Mouse (Mus musculus): ENCODE data around the gene Harbi1. TPM values are rescaled to one million over a fixed set of nuclear protein-coding genes. Genes with fewer than 3 reads are reported as not detected.

The Harbi1 gene
- total RNA-seq (2021), result 1 to 10 TPM; 8.3 to 9.7 TPM

DNA sequence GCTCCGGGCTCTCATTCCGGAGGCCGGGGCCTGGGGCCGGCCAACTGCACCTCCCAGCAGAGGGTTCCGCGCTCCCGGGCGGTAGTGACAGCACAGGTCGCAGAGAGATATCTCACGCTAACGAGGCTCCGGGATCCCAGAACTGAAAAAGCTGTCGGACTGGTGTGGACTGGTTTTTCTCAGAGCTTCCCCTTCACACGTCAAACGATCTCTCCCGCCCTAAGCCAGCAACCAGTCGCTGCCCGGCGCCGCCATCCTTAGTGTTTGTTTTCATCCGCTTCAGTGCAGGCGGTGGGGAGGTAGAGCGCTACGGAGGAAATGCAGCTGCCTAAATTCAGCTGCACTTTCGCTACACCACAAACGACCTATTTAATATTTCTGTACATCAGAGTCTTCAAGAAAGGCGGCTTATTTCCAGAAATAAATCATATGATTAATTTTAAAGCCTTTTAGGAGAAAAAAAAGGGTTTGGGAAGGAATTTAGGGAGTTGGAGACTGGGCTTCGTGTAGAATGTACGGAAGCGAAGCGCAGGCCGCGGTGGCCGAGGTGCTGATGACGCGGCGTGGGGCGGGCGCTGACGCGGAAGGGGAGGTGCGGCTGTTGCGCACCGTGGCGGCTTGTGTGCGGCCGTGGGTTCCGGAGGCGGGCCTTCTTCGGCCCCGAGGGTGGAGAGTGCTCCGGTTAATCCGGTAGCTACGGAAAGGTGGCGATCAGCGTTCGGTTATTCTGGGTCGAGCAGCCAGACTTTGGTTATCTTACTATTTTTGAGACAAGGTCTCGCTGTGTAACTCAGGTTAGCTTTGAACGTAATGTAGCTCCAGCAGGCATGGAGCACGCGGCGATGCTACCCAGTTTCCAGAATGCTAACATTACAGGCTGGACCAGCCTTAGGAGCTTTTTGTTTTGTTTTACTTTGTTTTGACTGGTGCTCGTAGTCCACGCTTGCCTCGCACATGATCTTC lies at the start of gene Harbi1, which contains the start of gene Atg13:
Harbi1 (plus strand) TSS at position 581 of the 963 bp plus-strand sequence.
Atg13 (minus strand) TSS at position 305 of the 963 bp plus-strand sequence.
- intact Hi-C loops (cut with DNase I), result loop anchor here (2.0 kb wide), 1 partner anchor 212 kb away; no protein-coding TSS in a partner anchor
- DNase-seq (ENCODE audit: low spot score in 2 of 2), result peak; percentile 92 to 93

DNA sequence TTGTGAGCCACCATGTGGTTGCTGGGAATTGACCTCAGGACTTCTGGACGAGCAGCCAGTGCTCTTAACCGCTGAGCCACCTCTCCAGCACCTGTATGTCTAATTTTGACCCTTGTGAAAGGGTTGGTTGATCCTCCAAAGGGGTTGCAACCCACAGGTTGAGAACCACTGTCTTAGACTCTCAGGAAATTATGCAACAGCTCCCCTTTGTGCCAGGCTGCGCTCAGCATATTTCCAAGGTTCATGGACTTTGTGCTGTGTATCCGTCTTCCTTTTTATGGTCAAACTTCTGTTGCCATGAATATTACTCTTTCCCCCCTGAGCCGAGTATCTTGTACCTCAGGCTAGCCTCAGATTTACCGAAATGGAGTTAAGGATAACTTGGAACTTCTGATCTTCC lies 49.7 kb upstream of the Harbi1 start:
- intact Hi-C loops (cut with DNase I), result no loop called here
- no peak for DNase-seq (ENCODE audit: low spot score in 2 of 2)

DNA sequence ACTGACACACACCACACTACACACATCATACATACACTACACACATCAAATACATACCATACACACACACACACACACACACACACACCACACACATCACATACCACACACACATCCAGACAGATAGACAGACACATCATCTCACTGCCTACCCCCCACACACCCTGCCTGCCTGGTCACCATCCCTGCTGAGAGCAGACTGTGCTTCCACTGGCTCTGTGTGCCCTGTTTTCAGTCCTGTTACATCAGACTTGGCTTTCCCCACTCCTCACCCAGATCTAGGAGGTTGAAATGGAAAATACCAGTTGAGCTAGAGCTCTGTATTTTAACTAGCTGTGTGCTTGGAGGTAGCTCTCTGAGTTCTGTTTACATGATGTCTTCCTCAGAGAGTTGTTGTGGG lies 45.9 kb upstream of the Harbi1 start:
- peak in 1 of 2 experiments; percentile 37 for DNase-seq (ENCODE audit: low spot score in 2 of 2)
- intact Hi-C loops (cut with DNase I), result no loop called here

DNA sequence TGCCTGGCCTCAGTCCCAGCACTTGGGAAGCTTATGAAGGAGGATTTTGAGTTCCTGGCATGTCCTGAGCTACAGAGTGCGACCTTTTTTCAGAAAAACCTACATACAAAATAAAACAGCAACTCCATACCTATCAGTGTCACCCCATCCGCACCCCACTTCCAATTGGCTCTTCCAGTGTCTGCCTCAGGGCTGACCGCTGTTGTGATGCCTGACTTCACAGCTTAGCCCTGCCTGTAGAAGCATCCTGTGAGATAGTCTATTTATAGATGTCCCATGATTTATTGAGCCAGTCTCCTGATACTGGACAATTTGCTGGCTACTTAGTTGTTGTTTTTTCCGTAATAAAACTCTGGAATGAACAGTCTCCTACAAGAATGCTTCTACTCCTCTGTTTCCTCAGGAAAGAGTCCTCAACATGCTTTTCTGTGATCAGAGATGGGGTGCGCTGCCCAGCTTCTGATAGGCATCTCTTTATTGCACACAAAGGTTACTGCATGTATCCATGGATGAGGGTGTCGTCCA lies 44.2 kb upstream of the Harbi1 start:
- intact Hi-C loops (cut with DNase I), result no loop called here
- no peak for DNase-seq (ENCODE audit: low spot score in 2 of 2)

DNA sequence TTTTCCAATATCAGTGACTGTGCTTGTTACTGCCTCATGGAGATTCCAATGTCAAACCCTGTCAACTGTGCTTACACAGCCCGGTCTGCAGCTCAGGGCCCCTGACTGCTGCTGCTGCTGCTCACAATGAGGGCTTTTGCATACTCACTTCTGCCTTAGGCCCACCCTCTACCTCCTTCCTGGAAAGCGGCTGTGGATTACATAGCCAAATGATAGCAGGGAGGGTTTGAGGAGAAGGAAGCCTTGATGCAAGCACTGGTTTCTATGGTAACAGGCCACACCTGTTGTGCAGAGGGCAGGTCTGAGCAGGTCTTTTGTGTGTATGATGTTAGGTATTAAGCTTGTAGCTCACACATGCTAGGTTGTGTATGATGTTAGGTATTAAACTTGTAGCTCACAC lies 42.9 kb upstream of the Harbi1 start:
- no peak for DNase-seq (ENCODE audit: low spot score in 2 of 2)
- intact Hi-C loops (cut with DNase I), result no loop called here

DNA sequence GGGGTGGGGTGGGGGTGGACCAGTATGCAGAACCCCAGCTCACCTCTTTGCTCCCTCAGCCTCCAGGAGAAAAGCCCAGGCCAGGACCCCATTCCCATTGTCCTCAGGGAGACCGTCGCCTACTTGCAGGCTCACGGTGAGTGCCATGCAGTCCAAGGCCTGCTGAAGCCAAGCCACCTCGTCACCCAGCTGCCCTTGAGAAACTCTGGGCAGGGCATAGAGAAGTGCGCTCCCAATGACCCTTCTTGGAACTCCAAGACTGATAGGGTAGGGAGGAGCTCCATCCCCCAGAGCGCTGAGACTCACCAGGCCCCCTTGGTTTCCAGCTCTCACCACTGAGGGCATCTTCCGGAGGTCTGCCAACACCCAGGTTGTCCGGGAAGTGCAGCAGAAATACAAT lies 41.3 kb upstream of the Harbi1 start:
- intact Hi-C loops (cut with DNase I), result no loop called here
- no peak for DNase-seq (ENCODE audit: low spot score in 2 of 2)

DNA sequence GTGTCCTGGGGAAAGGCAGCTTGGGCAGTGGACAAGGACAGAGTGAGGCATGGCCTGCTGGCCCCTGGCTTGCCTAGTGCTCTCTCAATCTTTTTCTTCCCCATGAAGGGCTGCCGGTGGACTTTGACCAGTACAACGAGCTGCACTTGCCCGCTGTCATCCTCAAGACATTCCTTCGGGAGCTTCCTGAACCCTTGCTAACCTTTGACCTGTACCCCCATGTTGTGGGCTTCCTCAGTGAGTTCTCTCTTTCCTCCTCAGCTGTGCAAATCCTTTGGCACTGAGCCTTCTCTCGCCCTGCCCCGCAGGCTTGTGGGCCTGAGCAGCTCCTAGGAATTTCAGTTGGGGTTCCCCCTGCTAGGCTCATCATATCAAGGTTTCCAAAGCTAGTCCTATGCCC lies 40.6 kb upstream of the Harbi1 start:
- no peak for DNase-seq (ENCODE audit: low spot score in 2 of 2)
- intact Hi-C loops (cut with DNase I), result no loop called here

DNA sequence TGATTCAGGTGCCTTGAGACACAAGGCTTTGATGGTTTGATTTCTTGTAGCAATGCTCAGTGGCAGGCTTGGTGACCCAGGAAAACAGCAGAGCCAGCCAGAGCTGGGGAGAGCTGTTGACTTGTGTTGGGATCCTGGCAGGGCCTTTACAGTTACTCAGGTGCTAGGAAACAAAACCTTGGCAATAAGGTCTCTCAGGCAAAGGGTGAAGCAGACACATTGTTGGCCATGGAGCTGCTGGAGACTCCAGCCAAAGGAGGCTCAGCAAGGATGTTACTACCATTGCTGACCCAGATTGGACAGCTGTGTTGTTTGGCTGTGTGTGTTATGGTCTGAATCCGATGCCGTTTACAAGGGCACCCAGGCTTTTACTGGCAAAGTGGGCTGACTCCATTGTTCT lies 37.1 kb upstream of the Harbi1 start:
- intact Hi-C loops (cut with DNase I), result no loop called here
- DNase-seq (ENCODE audit: low spot score in 2 of 2), result no peak

DNA sequence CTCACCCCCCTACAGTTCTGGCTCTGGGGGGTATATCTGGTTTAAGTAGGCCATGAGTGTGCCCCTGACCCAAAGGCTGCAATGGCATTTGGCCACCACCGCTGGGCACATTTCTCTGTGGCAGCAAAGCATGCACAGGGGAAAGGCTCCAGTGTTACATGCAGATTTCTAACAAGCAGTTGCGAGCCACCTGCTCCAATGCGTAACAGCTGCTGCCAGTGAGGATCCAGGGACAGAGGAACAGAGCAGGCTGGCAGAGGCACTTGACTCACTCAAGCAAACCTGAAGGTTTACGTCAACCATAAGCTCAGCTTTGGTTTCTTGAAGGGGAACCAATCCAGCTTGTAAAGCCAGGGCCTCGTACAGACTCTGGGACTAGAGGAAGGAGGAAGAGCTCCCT lies 35.8 kb upstream of the Harbi1 start:
- intact Hi-C loops (cut with DNase I), result no loop called here
- peak; percentile 45 to 80 for DNase-seq (ENCODE audit: low spot score in 2 of 2)

DNA sequence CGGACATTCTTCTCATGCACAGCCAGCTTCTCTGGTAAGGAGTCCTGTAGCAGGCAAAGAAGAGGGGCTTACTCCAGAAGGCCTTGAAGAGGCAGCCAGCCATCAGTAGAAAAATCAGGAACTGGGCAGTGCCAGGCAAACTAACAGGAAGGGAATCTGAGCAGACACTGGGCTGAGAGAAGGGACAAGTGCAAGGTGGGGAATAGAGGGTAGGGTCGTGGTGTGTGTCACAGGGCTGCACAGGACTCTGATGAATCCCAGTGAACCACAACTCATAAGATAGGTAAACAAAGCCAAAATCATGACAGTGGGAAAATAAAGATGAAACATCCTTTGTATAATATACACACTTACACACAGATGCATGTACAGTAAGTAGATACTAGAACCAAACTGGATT lies 34.2 kb upstream of the Harbi1 start:
- intact Hi-C loops (cut with DNase I), result no loop called here
- DNase-seq (ENCODE audit: low spot score in 2 of 2), result no peak

DNA sequence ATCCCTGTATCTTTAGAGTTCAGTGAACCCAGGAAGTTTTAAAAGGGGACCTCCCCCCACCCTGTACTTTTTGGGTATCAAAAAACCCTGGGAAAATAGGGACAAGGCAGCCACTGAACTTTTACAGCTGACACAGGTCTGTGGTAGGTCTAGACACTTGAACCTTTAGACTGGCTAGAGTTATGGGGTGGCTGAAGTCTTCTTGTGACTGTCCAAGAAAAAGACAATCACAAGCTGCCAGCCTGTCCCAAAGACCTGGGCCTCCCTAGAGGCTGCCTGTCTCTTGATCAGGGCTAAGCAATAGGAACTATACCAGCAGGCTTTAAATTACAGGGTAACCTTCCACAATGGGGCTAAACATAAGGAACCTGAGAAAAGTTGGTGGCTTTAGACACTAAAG lies 33.7 kb upstream of the Harbi1 start:
- intact Hi-C loops (cut with DNase I), result no loop called here
- DNase-seq (ENCODE audit: low spot score in 2 of 2), result no peak

DNA sequence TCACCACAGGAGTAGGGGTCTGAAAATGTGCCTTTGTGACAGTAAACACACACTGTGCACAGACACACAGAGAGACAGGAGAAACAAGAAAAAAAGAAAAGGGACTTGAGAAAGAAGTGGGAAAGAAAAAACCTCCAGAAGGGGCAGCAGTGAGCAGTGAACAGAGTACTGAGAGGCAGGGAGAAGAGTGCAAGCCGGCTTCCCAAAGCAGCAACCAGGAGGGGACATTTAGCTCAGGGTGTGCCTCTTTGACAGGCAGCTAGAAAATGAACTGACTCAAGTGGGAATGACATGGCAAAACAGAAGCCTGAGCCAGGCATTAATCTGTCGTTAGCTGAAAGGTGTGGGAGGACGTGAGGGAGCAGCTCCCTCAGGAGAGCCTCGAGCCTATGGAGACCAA lies 27.8 kb upstream of the Harbi1 start:
- peak; percentile 54 to 82 for DNase-seq (ENCODE audit: low spot score in 2 of 2)
- intact Hi-C loops (cut with DNase I), result no loop called here

DNA sequence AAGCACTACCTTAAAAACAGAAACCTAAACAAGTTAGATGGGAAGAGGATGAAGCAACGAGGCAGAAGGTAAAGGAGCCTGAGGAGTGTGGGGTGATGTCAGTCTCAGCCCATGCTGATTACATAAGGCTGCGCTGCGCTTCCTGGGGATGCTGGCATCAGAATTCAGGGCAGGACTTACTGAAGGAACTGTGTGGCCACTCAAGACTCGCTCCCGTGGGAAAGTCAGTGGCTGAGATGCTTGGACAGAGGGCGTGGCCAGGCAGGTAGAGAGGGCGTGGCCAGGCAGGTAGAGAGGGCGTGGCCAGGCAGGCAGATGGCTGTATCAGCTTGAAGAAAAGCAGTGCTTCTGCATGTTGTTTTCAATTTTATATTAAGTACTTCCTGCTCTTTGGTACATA lies 26.7 kb upstream of the Harbi1 start:
- peak in 1 of 2 experiments; percentile 43 for DNase-seq (ENCODE audit: low spot score in 2 of 2)
- intact Hi-C loops (cut with DNase I), result no loop called here

DNA sequence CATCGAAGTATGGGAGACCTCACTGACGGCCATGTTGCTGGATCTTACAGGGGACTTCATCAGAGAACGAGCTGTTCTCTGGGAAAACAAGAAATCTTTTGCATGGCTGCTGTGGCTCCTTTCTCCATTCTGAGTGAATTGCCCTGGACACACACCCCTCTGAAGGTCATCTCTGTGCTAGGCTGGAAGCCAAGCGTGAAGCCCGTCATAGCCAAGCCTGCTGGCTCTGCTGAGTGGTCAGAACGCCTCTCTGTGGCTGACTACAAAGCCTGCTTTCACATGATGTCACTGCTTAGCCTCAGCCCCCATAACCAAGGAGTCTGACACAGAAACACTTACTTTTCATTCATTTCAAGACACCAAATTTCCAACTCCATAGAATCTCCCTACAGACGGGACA lies 21.2 kb upstream of the Harbi1 start:
- DNase-seq (ENCODE audit: low spot score in 2 of 2), result peak in 1 of 2 experiments; percentile 52
- intact Hi-C loops (cut with DNase I), result no loop called here

DNA sequence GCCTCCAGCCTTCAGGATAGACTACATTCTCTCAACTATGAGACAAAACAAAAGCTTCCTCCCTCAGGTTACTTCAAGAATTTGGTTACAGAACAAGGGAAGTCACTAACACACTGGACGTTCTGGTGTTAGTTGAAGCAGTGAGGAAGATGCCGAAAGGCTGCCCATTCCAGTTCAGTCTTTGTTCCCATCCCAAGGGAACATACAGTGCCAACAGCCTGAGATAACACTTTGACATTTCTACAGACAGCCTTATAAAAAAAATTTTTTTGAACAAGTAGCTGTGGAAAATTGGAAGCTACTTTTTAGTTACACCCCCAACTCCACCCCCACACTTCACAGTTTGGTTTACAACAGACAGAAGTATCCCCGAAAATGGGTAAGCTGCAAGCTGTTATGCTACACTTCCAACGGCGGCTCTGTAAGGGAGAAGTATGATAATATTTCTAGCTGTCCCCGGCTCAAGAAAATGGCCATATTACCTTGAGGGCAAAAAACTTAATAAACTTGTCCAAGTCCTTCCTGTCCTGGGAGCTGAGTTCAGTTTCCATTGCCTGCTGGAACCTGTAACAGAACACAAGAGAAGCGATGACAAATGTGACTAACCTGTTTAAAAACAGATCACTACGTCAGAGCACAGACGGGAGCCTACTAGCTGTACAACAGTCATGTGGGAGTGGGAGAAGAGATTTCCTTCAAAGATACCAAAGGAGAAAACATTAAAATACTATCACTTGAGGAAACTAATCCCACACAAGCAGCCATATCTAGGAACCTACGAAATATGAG lies 15.0 kb upstream of the Harbi1 start:
- peak; percentile 36 to 83 for DNase-seq (ENCODE audit: low spot score in 2 of 2)
- intact Hi-C loops (cut with DNase I), result loop anchor here (5.0 kb wide), 1 partner anchor 62 kb away; no protein-coding TSS in a partner anchor

DNA sequence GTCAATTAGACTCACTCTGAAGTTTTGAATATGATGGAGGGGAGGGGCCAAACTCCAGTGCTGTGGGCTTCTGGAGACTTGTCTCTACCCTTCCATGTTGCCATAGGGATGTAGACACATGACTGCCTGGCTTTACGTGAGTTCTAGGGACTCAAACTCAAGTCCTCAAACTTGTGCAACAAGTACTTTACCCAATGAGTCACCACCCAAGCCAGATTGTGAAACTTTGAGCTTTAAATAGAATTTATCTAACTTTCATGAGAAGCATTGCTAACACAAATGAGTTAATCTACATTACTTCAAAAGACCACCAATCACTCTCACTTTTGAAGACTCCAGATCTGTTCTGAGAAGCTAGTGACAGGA lies 14.4 kb upstream of the Harbi1 start:
- DNase-seq (ENCODE audit: low spot score in 2 of 2), result no peak
- intact Hi-C loops (cut with DNase I), result loop anchor here (5.0 kb wide), 1 partner anchor 61 kb away; no protein-coding TSS in a partner anchor

DNA sequence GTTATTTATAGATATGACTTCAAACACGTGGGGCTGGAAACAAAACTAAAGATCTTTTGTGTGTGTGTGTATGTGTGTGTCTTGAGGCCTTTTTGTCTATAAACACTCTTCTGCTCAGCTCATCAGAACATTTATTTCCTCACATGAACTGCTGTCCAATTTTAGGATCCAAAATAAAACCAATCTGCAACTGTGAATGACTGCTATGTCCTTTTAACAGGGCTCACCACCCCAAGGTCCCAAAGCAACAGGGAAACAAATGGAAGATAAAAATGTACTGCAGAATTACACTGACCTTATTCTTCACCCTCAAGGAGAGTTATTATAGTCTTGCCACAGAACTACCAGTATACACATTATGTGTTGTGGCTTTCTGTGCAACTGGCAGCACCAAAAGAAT lies 11.4 kb upstream of the Harbi1 start:
- DNase-seq (ENCODE audit: low spot score in 2 of 2), result no peak
- intact Hi-C loops (cut with DNase I), result loop anchor here (5.0 kb wide), 1 partner anchor 58 kb away; no protein-coding TSS in a partner anchor

DNA sequence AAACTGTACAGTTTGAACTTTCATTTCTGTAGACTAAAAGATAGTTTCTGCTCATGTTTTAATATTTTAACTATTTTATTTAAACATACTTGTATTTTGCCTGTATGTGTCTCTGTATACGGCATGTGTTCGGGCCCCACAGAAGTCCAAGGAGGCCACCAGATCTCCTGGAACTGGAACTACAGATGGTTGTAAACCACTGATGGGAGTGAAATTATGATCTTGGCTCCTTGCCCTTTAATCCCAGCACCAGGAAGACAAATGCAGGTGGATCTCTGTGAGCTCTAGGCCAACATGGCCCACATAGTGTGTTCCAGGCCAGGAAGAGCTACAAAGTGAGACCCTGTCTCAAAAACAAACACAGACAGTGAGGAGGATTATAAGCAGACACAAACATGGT lies 9.3 kb upstream of the Harbi1 start:
- intact Hi-C loops (cut with DNase I), result no loop called here
- no peak for DNase-seq (ENCODE audit: low spot score in 2 of 2)

DNA sequence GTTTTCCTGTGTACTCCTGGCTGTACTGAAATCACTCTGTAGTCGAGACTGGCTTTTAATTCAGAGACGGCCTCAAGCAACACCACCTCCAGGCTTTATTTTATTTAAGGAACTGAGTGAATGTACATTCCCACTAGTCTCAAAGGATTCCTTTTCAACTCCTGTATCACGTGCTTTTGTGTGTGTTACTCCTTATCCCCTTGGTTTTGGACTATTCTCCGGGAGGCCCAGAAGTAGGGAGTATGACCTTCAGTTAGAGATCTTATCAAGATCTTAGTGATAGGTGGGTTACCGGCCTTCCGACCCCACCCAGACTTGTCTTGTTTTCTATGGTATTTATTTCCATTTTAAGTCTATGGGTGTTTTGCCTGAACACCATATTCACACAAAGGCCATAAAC lies 4.9 kb upstream of the Harbi1 start:
- no peak for DNase-seq (ENCODE audit: low spot score in 2 of 2)
- intact Hi-C loops (cut with DNase I), result no loop called here

DNA sequence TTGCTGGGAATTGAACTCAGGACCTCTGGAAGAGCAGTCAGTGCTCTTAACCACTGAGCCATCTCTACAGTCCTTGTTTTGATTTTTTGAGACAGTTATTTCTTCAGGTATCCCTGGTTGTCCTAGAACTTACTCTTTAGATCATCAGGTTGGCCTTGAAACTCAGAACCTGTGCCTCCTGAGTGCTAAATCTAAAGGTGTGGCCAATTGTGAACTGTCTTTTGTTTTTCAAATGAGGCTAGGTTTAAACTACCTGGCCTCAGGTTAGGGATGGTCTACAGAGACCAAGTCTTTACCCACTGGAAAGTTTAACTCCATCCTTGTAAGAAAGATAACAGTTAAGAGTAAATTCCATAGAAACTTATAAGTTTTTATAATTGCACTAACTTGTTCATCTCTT lies 4.2 kb upstream of the Harbi1 start:
- intact Hi-C loops (cut with DNase I), result no loop called here
- DNase-seq (ENCODE audit: low spot score in 2 of 2), result no peak
